Mouse (Mus musculus): ENCODE data around the gene S100a7a.

The S100a7a gene

DNA sequence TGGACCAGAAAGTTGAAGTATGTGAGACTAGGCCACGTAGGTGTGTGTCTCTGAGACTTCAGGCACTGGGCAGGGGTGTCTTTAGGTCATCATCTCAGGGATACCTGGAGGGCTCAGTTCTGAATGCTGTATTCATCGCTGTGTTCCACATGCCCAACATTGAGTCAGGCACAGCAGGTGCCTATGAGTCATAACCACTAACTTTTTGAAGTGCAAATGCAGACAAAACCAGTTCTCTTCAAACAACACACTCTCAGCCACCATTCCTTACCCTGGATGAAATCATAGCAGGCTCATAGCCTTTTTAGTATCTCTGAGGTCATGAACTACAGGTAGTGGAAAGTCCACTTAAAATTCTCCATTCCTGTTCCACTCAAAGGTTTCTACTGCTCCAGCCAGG lies 24.5 kb upstream of the S100a7a start:
- DNase-seq: no peak

DNA sequence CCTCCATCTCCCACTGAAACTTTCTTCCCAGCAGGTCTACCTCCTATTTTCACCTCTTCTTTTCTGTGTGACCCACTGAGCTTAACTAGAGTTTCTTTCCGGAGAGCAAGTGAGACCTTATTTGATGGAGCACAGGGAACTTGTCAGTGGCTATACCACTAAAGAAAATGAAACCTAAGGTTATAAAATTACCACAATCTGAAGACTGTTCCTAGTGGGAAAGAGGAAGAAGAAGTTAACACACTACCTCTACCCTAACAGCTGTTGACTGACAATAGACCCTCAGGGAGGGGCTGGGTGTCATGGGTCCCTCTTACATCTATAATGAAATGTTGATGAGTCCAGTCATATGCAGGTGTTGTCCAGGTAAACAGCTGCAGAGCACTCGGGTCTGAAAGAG lies 21.8 kb upstream of the S100a7a start:
- DNase-seq: no peak

DNA sequence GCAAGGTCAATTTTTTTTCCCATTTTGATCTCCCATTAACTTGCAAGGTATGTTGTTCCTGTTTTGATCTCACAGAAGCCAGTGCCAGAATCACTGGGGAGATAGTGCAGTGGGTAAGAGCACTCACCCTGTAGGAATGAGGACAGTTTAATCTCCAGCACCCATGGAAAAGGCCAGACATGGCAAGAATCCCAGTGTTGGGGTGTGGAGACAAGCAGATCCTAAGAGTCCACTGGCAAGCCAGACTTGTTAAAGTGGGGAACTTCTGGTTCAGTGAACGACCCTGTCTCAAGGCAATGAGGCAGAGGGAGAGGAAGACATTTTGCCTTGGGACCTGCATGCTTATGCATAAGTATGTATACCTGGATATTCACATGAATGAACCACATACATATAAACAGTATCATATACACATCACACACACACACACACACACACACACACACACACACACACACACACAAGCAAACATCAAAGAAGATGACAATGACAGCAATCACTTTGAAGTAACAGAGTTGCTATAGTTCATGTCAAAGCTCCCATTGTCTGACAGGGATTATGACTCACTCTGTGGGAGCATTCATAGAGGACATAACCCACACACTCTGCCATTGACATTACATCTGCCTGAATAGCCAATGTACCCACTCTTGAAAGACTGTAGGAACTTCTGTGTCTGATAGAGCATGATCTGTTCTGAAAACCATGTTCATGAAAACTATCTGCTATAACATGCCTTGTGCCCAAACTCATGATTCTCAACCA lies 15.1 kb upstream of the S100a7a start:
- no peak for DNase-seq

DNA sequence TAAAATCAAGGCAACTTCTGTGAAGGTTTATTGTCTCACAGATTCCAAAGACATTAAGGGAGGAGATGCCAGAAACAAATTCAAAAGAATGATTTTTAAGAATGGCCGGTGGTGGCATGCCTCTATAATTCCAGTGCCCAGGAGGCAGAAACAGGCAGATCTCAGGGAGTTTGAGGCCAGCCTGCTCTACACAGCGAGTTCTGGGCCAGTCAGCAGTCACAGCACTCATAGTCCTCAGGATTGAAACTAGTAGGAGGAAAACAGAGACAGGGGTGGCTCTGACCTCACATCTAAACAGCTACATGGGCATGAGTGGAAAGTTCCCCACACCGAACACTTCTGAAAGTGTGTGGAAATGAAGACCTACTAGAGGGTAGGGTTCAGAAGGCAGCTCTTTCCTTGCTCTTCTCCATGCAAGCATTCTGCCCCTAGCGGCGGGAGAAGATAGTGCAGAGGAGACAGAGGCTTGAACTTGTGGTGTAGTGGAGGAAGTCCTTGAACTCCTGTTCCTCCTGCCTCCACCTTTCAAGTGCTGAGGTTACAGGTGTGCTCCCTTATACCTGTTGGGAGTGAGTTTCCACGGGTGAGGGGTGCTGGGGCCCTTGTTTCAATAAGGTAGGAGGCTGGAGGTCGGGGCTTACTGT lies 14.2 kb upstream of the S100a7a start:
- no peak for DNase-seq

DNA sequence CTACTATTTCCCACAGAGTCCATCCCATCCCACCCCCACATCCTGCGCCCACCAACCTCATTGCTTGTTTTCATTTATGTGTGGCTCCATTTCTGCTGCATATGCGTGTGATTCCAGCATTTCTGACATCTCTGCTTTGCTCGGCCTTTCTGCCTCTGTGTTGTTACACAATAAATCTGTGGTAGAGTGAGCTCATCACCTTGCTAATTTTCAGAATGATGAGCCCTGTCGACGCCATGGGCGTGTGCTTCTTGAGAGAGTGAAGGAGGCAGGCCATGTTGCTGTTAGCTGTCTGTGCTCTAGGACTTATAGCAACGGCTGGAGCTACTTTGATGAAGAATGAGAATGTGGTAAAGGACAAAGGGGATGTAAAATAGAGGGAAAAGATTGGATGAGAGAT lies 12.8 kb upstream of the S100a7a start:
- DNase-seq: no peak

DNA sequence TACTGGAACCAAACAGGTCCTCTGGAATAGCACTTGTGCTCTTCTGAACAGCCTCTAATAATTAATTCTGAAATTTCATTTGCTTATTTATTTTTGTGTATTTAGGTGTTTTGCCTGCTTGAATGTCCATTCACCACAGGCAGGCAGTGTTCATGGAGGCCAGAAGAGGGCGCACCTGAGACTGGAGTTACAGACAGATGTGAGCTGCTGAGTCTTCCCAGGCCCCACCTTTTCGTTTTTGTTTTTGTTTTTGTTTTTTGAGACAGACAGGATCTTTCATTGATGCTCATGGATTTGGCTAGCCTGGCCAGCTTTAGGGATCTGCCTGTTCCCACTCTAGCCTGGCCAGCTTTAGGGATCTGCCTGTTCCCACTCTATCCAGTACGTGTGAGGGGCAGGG lies 9.6 kb upstream of the S100a7a start:
- no peak for DNase-seq

DNA sequence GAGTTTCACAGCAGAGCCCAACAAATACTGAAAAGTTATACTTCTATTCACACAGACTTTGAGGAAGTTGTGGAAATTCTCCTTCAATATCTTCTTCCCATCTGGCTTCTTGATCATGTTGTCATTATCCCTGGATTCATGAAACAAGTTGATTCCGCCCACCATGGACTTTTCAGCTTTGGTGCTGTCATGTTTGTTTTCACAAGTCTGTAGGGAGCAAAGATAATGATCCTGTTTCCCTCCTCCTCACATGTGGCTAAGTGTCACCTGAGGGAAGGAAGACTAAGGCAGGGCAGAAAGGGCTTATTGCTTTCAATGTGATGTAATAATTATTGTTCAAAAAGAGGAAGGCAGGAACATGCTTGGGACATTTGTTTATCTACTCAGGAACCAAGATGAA lies 6.5 kb upstream of the S100a7a start:
- DNase-seq: no peak

DNA sequence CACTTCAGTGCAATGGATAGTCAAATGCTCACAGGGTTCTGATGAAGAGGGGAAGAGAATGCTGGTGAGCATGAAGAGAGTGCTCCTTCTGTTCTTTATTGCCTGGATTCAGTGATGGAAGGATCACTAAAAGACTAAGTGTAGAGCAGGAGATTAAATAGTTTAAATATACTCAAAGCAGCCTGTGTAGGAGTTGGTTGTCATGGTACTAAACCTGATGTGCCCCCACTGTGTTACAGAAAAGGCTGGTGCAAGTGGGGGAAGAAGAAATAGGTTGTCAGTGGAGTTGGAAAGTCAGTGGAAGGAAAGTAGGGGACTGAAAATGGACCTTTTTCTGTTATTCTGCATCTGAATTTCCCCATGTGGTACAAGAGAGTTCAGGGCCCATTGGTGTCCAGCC lies 4.8 kb upstream of the S100a7a start:
- DNase-seq: no peak

DNA sequence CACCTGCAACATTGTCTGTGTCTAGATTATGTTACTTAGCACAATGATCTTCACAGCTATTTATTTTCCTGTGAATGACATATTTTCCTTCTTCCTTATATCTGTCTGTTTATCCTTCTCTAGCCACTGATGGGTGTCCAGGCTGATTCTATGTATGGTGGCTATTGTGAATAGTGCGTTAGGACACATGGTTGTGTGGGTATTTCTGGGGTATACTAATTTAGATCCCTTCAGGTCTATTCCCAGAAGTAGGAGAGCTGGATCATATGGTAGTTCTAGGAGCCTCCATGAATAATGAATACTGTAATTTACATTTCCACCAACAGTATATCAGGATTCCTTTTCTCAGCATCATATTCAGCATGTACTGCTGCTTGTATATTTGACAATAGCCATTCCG lies 4.0 kb upstream of the S100a7a start:
- no peak for DNase-seq

DNA sequence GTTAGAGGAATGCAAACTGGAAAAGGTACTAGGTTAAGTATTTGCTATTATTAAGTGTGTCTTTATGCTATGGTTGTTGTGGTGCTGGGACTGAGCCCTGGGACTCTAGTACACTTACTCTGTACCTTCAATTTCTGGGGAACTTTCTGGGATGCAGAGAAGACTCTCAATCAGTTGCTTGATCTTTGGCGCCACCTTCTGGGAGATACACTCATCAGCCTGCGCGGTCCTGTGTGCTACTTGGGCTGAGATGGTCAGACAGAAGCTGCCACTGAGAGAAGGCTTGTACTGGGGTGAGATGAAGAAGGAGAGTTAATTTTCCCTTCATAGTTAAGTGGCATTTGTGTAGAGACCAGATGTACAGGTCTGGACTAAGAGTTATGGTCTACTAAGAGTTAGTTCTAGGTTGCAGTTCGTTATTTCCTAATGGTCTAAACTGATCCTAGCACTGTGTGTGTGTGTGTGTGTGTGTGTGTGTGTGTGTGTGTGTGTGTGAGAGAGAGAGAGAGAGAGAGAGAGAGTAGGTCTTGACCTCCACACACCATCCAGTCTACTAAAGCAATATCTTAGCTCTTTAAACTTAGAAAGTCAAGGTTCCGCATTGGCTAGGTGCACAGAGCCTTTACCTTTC lies 824 bp upstream of the S100a7a start:
- peak; percentile 55 for DNase-seq

DNA sequence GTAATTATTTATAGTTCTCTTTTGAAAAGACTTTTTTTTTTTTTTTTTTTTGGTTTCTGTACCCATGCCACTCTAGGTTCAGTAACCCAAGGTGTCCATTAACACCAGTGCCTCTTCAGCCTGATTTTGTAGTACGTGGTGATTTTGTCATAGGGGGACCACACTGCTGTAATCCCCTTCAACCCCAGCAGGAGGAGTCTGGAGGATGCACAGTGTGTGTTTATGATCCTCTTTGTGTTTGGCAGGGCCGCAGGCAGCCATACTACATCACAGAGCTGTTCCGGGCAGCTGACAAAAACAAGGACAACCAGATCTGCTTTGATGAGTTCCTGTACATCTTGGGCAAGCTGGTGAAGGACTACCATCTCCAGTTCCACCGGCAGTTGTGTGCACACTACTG lies 3.6 kb downstream of the S100a7a start:
- DNase-seq: no peak

DNA sequence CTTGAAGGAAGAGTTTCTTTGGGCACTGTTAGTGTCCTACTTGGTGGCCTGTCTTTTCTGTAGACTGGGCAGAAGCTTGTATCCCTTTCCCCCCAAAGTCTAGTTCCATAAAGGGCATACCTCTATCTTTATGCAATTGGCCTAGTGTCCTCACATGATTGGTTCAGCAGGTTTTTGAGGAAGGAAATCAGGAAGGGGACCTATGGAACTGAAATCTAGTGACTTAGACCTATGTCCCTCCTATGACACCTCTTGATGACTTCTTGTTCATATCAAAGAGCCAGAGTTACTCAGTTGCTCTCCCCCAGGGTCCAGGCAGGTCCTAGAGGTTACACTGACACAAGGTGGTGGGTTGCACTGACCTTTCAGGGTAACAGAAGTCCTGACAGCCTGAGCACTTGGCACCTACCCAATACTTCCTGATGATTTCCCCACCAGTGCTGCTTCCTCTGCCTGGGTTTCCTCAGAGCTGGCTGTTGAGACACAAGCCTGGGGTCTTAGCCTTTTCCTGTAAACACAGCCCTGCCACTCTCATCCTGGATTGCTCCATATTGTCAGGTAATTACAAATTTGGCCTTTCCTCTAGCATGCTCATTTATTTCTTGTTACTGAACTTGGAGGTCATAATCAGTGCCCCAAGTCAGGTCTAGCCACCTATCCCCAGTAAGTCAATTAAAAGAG lies 5.7 kb downstream of the S100a7a start:
- no peak for DNase-seq

DNA sequence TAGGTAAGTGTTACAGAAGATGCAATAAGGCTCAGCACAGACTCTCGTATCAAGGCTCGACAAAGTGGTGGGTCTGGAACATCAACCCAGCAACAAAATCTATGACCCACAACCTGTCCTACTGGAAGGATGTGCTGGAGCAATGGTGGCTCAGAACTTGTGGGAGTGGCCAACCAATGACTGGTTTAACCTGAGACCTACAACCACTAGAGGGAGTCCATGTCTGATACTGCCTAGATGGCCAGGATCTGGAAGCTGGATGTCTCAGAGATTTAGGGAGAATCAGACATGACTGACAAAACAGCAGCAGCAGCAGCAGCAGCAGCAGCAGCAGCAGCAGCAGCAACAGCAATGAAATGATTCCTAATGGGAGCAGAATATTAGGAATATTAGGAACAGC lies 10.4 kb downstream of the S100a7a start:
- DNase-seq: no peak

DNA sequence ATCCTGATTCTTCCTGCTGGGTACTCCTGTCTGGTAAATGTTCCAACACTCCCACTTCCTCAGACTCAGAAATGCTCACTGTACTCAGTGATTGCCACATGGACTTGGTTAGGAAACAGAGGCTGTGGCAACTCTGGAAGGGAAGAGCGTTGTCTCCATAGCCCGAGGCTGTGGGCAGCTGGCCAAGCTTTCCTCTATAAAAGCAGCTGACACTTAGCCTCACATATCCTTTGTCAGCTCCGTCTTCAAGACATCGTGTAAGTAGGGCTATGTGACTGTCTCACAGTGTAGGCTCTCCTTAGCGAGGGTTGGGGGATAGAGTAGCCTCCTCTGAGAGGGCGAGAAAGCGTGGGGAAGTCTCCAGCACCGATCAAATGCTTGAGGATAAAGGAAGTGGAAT lies 15.0 kb downstream of the S100a7a start, which contains the start of gene S100a8:
TSS of gene S100a8 (plus strand) at position 133 of the 400 bp plus-strand sequence.
- DNase-seq: no peak

DNA sequence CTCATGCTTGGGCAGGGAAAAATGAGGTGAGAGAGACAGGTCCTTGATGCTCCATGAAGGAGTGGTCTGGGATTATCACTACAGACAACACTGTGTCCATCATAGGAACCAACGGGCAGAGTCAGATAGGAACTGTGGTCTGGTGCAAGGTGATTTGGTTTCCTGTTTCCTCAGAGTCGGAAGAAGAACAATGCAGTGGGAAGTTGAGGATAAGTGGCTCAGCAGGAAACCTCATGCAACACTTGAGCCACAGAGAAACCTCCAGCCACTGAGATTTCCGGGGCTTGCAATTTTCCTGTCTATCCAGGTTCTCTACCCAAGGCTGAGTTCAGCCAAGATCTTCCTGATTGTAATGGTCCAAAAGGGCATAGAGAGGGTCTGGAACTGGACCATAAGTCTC lies 24.8 kb downstream of the S100a7a start:
- no peak for DNase-seq

DNA sequence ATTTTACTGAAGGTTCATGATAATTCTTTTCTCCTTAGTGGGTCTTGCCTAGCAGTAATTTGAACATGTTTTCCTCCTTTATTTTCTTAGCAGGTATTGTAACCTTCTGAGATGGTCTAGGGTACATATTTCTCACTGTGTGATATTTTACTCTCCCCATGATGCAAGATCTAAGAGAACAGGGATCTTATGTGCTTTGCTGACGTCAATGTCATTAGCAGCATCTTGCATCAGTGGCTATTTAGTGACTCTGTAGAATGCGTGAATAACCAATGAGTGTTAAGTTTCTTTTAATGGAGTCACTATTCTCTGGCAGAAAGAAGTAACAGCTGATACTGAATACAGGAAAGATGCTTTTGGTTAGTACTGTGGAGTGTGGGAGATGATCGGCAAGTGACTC lies 30.1 kb downstream of the S100a7a start:
- DNase-seq: no peak

DNA sequence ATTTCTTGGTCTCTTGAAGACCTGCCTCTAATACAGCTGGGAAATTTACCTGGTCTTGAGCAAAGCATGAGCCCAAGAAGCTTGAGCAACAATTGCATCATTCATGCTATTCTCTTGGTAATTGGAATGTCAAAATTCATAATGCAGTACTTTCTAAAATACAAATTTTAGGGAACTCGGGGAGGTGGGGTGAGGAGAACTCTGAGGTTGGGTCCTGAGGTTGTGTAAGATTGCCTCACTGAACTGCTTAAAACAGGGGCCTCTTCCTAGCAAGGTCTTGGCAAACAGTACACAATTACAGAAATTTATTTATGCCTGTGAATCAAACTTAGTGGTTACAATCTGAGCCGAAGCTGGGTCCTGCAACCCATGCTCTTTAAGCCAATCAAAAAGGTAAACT lies 33.0 kb downstream of the S100a7a start:
- DNase-seq: no peak

DNA sequence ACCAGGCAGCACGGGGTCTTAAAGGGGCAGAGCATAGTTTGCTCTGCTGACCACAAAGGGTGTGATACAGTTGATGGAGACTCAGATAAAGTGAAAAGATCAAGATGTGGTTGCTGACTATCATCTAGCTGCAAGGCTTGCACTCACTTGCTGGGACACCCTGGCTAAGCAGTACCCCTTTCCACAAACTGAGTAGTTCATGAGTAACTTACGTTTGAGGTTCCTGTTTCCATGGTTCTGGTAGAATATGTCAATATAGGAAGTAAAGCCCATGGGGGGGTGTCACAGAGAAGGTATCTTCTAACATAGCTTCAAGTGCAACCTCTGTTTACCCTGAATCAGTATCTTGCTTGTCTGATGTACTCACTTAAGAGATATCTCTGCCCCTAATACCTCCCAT lies 39.7 kb downstream of the S100a7a start:
- DNase-seq: no peak

DNA sequence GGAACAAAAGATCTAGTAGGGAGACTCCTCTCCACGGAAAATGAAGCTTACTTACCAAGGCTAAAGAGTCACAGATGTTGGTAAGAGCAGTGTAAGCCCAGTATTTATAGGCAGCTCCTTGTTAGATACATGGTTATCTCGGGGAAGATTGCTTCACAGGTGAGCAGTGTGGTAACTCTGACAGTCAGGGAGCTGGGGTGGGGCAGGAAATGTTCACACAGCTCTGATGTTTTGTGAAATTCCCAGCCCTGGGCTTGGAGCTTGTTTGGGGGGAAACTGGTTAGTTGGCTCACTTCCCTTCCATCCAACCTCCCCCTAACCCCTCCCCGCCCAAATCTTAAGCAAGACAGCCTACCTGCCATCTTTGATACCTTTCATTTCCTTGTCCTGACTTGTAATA lies 41.8 kb downstream of the S100a7a start, which contains the start of gene S100a9:
TSS of gene S100a9 (minus strand) at position 109 of the 400 bp plus-strand sequence.
- no peak for DNase-seq

DNA sequence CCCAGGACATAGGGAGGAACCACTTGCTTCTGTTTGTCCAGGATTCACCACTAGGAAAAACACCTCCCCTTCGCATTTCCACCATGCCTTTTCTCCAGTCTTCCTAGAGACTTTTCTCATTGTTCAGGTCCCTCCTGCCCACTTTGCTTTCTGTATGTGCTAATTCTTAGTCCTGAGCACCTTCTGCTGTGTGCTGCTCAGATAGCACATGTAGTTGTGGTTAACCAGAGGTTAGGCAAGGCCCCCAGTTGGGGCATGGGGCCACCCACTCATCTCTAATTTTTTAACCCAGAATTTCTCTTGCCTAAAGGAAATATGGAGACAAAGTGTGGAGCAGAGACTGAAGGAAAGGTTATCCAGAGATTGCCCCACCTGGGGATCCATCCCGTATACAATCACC lies 48.4 kb downstream of the S100a7a start:
- no peak for DNase-seq

Data from cerebellum, adult 8-10 months (tissue).